In the genomic region with DNA sequence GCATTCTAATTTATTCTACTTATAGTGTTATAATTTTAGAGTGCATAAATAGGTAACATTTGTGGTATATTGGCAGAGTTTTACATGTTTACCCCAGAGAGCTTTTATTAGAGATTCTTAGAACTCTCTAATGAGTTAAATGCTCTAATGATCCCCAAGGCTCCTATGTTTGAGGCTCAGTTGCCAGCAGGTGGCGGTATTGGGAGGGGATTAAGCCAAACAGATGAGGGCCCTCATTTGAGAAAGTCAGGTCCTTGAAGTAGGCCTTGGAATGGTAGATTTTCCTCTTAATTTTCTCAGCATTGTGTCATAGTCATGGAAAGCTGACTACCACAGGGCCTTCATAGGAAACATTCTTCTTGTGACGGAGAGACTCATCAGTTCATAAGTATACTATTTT, we compare ENCODE assay signal across 9 mouse cellular contexts.
A peak's percentile ranks its signal among the peaks of the same experiment; 100 is the strongest.
DNase-seq lines count a peak whose midpoint lies in the region; ATAC-seq and TF ChIP-seq lines count a peak whose summit lies in the region.
"Had no signal": no experiment of that assay in that cellular context is flagged by ENCODE, and none has a peak within 500 bp of the region (broad histone marks: within the 10 kb centered on the region; RNA-seq: fewer than 3 reads in every experiment).

No protein-coding gene starts in this region.

- in situ Hi-C loops in Patski (cut with MboI; ENCODE audit: low pct_unique_long_range_greater_than_20kb), result no loop called here

- intact Hi-C loops in left cerebral cortex, postnatal 10 days (cut with DNase I), result no loop called here

- no peak overlapping the region for H3K9ac ChIP-seq in kidney, embryonic 16.5 days (replicated peaks; ENCODE audit: low read length)
- H3K9ac ChIP-seq in hindbrain, embryonic 12.5 days, result no peak overlapping the region
- H3K9ac ChIP-seq: limb, embryonic 13.5 days had no signal

- H3K27ac ChIP-seq in kidney, embryonic 16.5 days (ENCODE audit: low read length), result no peak overlapping the region
- H3K27ac ChIP-seq in hindbrain, embryonic 12.5 days, result no peak overlapping the region
- H3K27ac ChIP-seq: limb, embryonic 13.5 days had no signal

- H3K36me3 ChIP-seq in kidney, embryonic 16.5 days (ENCODE audit: insufficient read depth, low read length), result no peaks in the 10 kb centered on the region
- H3K36me3 ChIP-seq in hindbrain, embryonic 12.5 days, result no peaks in the 10 kb centered on the region
- H3K36me3 ChIP-seq: limb, embryonic 13.5 days had no signal

- H3K4me1 ChIP-seq in kidney, embryonic 16.5 days (ENCODE audit: insufficient read depth, low read length), result no peaks in the 10 kb centered on the region
- H3K4me1 ChIP-seq in hindbrain, embryonic 12.5 days, result no peaks in the 10 kb centered on the region
- H3K4me1 ChIP-seq: limb, embryonic 13.5 days had no signal

- WGBS in kidney, embryonic 16.5 days, result 40% methylated on average over 2 of the region's 2 CpGs
- WGBS in hindbrain, embryonic 12.5 days, result 43% methylated on average over 2 of the region's 2 CpGs

- H3K27me3 ChIP-seq in kidney, embryonic 16.5 days (ENCODE audit: insufficient read depth, low read length), result no peaks in the 10 kb centered on the region
- no peaks in the 10 kb centered on the region for H3K27me3 ChIP-seq in Patski
- H3K27me3 ChIP-seq in hindbrain, embryonic 12.5 days, result no peaks in the 10 kb centered on the region
- H3K27me3 ChIP-seq: limb, embryonic 13.5 days had no signal

- peak; percentile 36 for TF ChIP-seq CTCF in Patski (IDR thresholded peaks at IDR 0.05)

- POLR2A ChIA-PET in Patski (lab: Charles Lee), result no interaction called here

- DNase-seq in kidney, adult 11 months, result peak; percentile 13
- no peak for DNase-seq in Patski (ENCODE audit: low read depth, low spot score)
- DNase-seq in cerebellum, postnatal 25 days, result peak; percentile 77 to 88
- peak; percentile 22 to 63 for DNase-seq in left cerebral cortex, postnatal 10 days (ENCODE audit: extremely low spot score in 1 of 2, low spot score in 2 of 2)
- DNase-seq in right cerebral cortex, adult 2 months (ENCODE audit: low spot score in 2 of 2), result peak; percentile 78 to 88
- DNase-seq in natural killer cell, adult 2 months (ENCODE audit: low spot score in 2 of 2), result no peak

- ATAC-seq in kidney, embryonic 16.5 days (ENCODE audit: low FRiP score, low TSS enrichment), result no peak
- ATAC-seq in Patski, result no peak
- ATAC-seq in hindbrain, embryonic 12.5 days (ENCODE audit: low FRiP score), result 0 out of 2 replicates have a peak, but pooled peaks have one; percentile 61

- no peaks in the 10 kb centered on the region for H3K9me3 ChIP-seq in kidney, embryonic 16.5 days (ENCODE audit: low read length)
- H3K9me3 ChIP-seq in hindbrain, embryonic 12.5 days (replicated peaks), result no peaks in the 10 kb centered on the region
- H3K9me3 ChIP-seq: limb, embryonic 13.5 days had no signal

- CTCF ChIA-PET in Patski (lab: Charles Lee), result no interaction called here

- H3K4me2 ChIP-seq in kidney, embryonic 16.5 days (replicated peaks; ENCODE audit: low read depth, low read length), result no peak overlapping the region
- no peak overlapping the region for H3K4me2 ChIP-seq in hindbrain, embryonic 12.5 days (replicated peaks)
- H3K4me2 ChIP-seq: limb, embryonic 13.5 days had no signal

- H3K4me3 ChIP-seq in kidney, embryonic 16.5 days (ENCODE audit: low read length), result no peak overlapping the region
- no peak overlapping the region for H3K4me3 ChIP-seq in hindbrain, embryonic 12.5 days
- H3K4me3 ChIP-seq: limb, embryonic 13.5 days had no signal

Comparison
In these comparisons a context has a peak if more than half of its experiments do, and no peak if none do; other contexts are left out.
1. DNase-seq: peak in kidney, adult 11 months (single experiment), cerebellum, postnatal 25 days (2 of 2), left cerebral cortex, postnatal 10 days (2 of 2) and right cerebral cortex, adult 2 months (2 of 2); none in Patski (single experiment) and natural killer cell, adult 2 months (0 of 2).